Mouse (Mus musculus) lung, embryonic 14.5 days (tissue): Measurements from ENCODE around the gene Igsf11. TPM values are rescaled to one million over a fixed set of nuclear protein-coding genes. Genes with fewer than 3 reads are reported as not detected.

ENCODE experiments used
- ATAC-seq: fragments of 200-750 bp; cut with Nextera tagmentation; 2 replicates; pipeline ENCODE4 v1.8.0; 2017; ENCODE audit warnings: mild to moderate bottlenecking, moderate TSS enrichment, moderate library complexity; ENCODE audit not compliant: insufficient read depth
- DNase-seq: peaks from one replicate; pipeline ENCODE4 v3.0.0-alpha.2; 2015
- H3K27ac ChIP-seq: fragments of 300-500 bp; sonication (generic); 2 replicates; pipeline ENCODE4 v1.5.1; 2014; ENCODE audit warnings: low read depth, mild to moderate bottlenecking, moderate library complexity
- H3K27me3 ChIP-seq: fragments of 300-500 bp; sonication (generic); 2 replicates; pipeline ENCODE4 v1.6.1; 2014; ENCODE audit warnings: low read length, control low read depth; ENCODE audit not compliant: insufficient read depth
- H3K36me3 ChIP-seq: fragments of 300-500 bp; sonication (generic); 2 replicates; pipeline ENCODE4 v1.6.1; 2014; ENCODE audit warnings: control low read depth; ENCODE audit not compliant: insufficient read depth
- H3K4me1 ChIP-seq: fragments of 300-500 bp; sonication (generic); 2 replicates; pipeline ENCODE4 v1.6.1; 2014; ENCODE audit warnings: antibody characterized with exemption, control low read depth; ENCODE audit not compliant: insufficient read depth
- H3K4me2 ChIP-seq: fragments of 300-500 bp; sonication (generic); 2 replicates; pipeline ENCODE4 v1.6.1; 2014; ENCODE audit warnings: mild to moderate bottlenecking
- H3K4me3 ChIP-seq: fragments of 300-500 bp; sonication (generic); 2 replicates; pipeline ENCODE4 v1.5.1; 2014; ENCODE audit warnings: low read depth, low read length
- H3K9ac ChIP-seq: fragments of 300-500 bp; sonication (generic); 2 replicates; pipeline ENCODE4 v1.6.1; 2014
- H3K9me3 ChIP-seq: fragments of 300-500 bp; sonication (generic); 2 replicates; pipeline ENCODE4 v1.6.1; 2016; ENCODE audit warnings: low read depth, low read length, control low read depth
- CTCF ChIP-seq: IDR thresholded peaks from 2 replicates; pipeline ENCODE4 v1.5.1; 2016; ENCODE audit warnings: antibody characterized with exemption, low read depth
- WGBS: fragments of 180-500 bp; shearing (Covaris S2); extraction: QIAGEN DNeasy Blood & Tissue Kit; methylation state at CpG from one replicate; pipeline ENCODE4 v1.1.7; 2014; 5-methylcytosine and 5-hydroxymethylcytosine counted together
- polyA plus RNA-seq: library from polyadenylated mRNA; unstranded; fragments of >200 nt; fragmentation: Nextera tagmentation; extraction: Ambion mirVana; gene quantifications from 2 replicates; pipeline ENCODE4 v1.2.1, GENCODE M21; 2014

Igsf11 gene
- polyA plus RNA-seq, 1 experiment from 2014 or later: 0.12 TPM

DNA sequence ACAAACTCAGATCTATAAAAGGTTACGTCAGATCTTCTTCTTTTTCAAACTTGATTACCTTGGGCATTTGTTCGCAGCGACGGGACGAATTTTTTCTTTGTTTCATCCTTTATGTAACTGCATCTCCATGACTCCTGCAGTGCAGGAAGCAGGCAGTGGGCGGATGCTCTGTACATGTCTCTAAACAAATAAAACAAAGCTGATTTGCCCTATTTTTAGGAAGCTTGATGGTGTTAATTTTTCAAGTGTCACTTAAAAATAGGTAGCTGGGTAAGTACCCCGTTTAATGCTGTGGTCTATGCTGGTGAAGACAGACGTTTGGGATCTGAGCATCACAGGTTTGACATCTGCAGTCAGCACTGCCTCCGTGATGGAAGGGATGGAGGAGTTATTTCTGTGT is 66.3 kb downstream of the Igsf11 start:
- H3K27me3 ChIP-seq: no peaks in the 10 kb centered on the region
- no peak overlapping the region for H3K9ac ChIP-seq
- no peak overlapping the region for H3K4me3 ChIP-seq
- 71% methylated on average over 9 of the region's 9 CpGs for WGBS
- H3K9me3 ChIP-seq: no peaks in the 10 kb centered on the region
- TF ChIP-seq CTCF: no peak
- H3K4me2 ChIP-seq: no peak overlapping the region
- H3K27ac ChIP-seq: no peak overlapping the region
- DNase-seq: no peak
- no peak for ATAC-seq
- H3K36me3 ChIP-seq: no peaks in the 10 kb centered on the region
- no peaks in the 10 kb centered on the region for H3K4me1 ChIP-seq

DNA sequence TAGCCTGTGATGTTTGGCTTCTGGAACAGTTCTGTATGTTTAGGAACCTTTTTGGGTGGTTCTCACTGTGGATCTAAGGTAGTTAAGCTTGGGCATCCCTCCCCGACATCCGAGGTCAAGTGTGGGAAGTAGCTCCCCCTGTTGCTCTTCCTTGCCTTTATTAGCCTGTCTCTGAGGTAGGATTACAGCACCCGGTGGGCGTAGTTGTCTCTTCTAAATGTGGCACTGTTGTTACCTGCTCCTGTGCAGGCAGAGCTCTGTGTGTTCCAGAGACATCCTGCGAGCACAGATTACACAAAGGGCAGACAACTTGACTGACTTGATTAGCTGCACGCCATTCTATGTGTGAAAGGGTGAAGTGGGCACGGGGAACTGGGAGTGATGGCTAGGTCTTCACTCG is 68.1 kb downstream of the Igsf11 start:
- Histone ChIP-seq H3K4me2 (no peak overlapping the region), H3K27me3 (no peaks in the 10 kb centered on the region), H3K9ac (no peak overlapping the region), H3K36me3 (no peaks in the 10 kb centered on the region), H3K9me3 (no peaks in the 10 kb centered on the region), H3K4me3 (no peak overlapping the region), H3K4me1 (no peaks in the 10 kb centered on the region), H3K27ac (no peak overlapping the region)
- DNase-seq (no peak), ATAC-seq (no peak)
- WGBS: 70% methylated on average over 8 of the region's 8 CpGs
- no peak for TF ChIP-seq CTCF

DNA sequence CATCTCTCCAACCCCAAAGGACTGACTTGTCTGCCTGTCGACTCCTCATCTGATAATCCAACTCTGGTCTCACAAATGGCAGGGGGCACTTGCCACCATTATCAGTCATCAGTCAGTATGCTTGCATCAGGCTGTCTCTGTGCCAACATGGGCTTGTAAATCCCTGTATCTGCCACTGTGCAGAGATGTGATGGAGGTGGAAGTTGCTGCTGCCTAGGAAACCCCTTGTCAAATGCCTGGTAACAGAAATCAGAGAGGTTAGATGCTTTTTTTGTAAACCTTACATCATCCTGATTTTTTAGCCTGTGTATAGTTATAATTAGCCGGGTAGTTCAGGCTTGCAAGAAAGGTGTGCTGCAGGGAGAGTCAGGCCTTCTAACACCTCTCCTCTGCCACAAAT is 69.4 kb downstream of the Igsf11 start:
- no peaks in the 10 kb centered on the region for H3K4me1 ChIP-seq
- H3K27ac ChIP-seq: no peak overlapping the region
- H3K4me3 ChIP-seq: no peak overlapping the region
- no peak for TF ChIP-seq CTCF
- WGBS: 78% methylated on average over 2 of the region's 2 CpGs
- no peaks in the 10 kb centered on the region for H3K9me3 ChIP-seq
- no peak for ATAC-seq
- H3K9ac ChIP-seq: no peak overlapping the region
- no peak for DNase-seq
- no peaks in the 10 kb centered on the region for H3K27me3 ChIP-seq
- no peak overlapping the region for H3K4me2 ChIP-seq
- no peaks in the 10 kb centered on the region for H3K36me3 ChIP-seq

DNA sequence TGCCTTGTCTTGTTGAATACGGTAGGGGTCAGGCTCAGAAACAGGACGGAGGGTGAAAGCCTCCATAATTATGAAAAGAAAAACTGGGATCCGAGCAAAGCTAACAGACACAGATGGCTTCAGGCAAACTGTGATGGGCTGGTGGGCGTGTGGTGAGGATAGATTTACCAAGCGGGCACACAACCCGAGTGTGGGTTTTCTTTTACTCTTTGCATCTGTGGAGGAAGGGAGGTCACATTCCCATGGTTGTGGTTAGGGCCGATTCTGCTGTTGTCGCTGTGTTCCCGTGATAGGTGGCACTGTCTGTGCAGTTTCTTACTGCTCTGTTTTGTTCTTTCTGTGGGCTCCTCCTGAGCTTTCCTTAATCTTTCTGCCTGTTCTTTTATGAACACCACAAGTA is 70.2 kb downstream of the Igsf11 start:
- ATAC-seq (no peak), DNase-seq (no peak)
- 74% methylated on average over 9 of the region's 9 CpGs for WGBS
- H3K4me3 ChIP-seq: no peak overlapping the region
- no peak overlapping the region for H3K27ac ChIP-seq
- H3K9ac ChIP-seq: no peak overlapping the region
- no peak for TF ChIP-seq CTCF
- no peaks in the 10 kb centered on the region for H3K4me1 ChIP-seq
- no peaks in the 10 kb centered on the region for H3K36me3 ChIP-seq
- no peaks in the 10 kb centered on the region for H3K9me3 ChIP-seq
- H3K27me3 ChIP-seq: no peaks in the 10 kb centered on the region
- no peak overlapping the region for H3K4me2 ChIP-seq

DNA sequence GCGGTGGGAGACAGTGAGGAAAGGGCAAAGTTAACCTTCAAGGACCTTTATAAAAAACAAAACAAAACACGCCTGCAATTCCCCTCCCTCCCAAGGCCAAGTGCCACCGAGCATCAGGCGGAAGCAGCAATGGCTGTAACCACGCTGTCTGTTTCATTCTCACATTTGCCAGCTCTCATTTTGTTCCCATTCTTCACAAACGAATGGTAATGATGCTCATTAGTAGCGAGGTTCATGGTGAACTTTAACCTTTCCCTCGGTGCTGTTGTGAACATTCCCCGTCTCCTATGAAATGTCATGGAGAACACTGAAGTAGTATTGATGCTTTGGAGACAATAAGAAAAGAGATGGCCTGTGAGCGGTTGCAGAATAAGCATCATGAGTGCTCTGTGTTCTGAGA is 74.6 kb downstream of the Igsf11 start:
- TF ChIP-seq CTCF: no peak
- ATAC-seq (no peak), DNase-seq (no peak)
- no peak overlapping the region for H3K9ac ChIP-seq
- no peak overlapping the region for H3K27ac ChIP-seq
- H3K4me3 ChIP-seq: no peak overlapping the region
- H3K9me3 ChIP-seq: no peaks in the 10 kb centered on the region
- no peaks in the 10 kb centered on the region for H3K4me1 ChIP-seq
- no peak overlapping the region for H3K4me2 ChIP-seq
- 85% methylated on average over 10 of the region's 10 CpGs for WGBS
- H3K36me3 ChIP-seq: no peaks in the 10 kb centered on the region
- H3K27me3 ChIP-seq: no peaks in the 10 kb centered on the region

GRCm38 (mm10) chr16:38976151-38976550 is 83.7 kb downstream of the Igsf11 start:
- TF ChIP-seq CTCF: no peak
- no peak overlapping the region for H3K27ac ChIP-seq
- H3K27me3 ChIP-seq: no peaks in the 10 kb centered on the region
- H3K36me3 ChIP-seq: no peaks in the 10 kb centered on the region
- ATAC-seq (no peak), DNase-seq (no peak)
- H3K4me3 ChIP-seq: no peak overlapping the region
- H3K4me1 ChIP-seq: no peaks in the 10 kb centered on the region
- H3K4me2 ChIP-seq: no peak overlapping the region
- no peaks in the 10 kb centered on the region for H3K9me3 ChIP-seq
- WGBS: 73% methylated on average over 13 of the region's 13 CpGs
- H3K9ac ChIP-seq: no peak overlapping the region

DNA sequence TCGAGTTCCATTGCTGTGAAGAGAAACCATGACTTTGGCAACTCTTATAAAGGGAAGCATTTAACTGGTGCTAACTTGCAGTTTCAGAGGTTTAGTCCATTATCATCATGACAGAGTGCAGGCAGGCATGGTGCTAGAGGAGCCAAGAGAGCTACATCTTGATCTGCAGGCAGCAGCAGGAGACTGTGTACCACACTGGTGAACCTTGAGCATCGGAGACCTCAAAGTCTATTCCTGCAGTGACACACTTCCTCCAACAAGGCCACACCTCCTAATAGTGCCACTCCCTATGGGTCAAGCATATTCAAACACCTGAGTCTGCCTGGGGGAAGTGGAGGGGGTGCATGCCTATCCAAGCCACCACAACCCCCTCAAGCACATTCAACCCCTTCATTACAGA is 86.1 kb downstream of the Igsf11 start:
- no peak for TF ChIP-seq CTCF
- no peak overlapping the region for H3K4me2 ChIP-seq
- no peak overlapping the region for H3K27ac ChIP-seq
- H3K27me3 ChIP-seq: no peaks in the 10 kb centered on the region
- 85% methylated on average over 2 of the region's 2 CpGs for WGBS
- H3K36me3 ChIP-seq: no peaks in the 10 kb centered on the region
- ATAC-seq (no peak), DNase-seq (no peak)
- H3K4me1 ChIP-seq: no peaks in the 10 kb centered on the region
- no peaks in the 10 kb centered on the region for H3K9me3 ChIP-seq
- H3K9ac ChIP-seq: no peak overlapping the region
- no peak overlapping the region for H3K4me3 ChIP-seq

- no peak overlapping the region for H3K4me2 ChIP-seq
- no peak for DNase-seq
- ATAC-seq: no peak
- no peak overlapping the region for H3K4me3 ChIP-seq
- no peaks in the 10 kb centered on the region for H3K27me3 ChIP-seq
- no peaks in the 10 kb centered on the region for H3K36me3 ChIP-seq
- H3K27ac ChIP-seq: no peak overlapping the region
- H3K9me3 ChIP-seq: no peaks in the 10 kb centered on the region
- no peaks in the 10 kb centered on the region for H3K4me1 ChIP-seq
- 39% methylated on average over 5 of the region's 5 CpGs for WGBS
- no peak for TF ChIP-seq CTCF
- no peak overlapping the region for H3K9ac ChIP-seq
Observed at GRCm38 (mm10) chr16:38980546-38980945, 88.1 kb downstream of the Igsf11 start.
